ENCODE assay signal across 11 mouse cellular contexts in the genomic region with DNA sequence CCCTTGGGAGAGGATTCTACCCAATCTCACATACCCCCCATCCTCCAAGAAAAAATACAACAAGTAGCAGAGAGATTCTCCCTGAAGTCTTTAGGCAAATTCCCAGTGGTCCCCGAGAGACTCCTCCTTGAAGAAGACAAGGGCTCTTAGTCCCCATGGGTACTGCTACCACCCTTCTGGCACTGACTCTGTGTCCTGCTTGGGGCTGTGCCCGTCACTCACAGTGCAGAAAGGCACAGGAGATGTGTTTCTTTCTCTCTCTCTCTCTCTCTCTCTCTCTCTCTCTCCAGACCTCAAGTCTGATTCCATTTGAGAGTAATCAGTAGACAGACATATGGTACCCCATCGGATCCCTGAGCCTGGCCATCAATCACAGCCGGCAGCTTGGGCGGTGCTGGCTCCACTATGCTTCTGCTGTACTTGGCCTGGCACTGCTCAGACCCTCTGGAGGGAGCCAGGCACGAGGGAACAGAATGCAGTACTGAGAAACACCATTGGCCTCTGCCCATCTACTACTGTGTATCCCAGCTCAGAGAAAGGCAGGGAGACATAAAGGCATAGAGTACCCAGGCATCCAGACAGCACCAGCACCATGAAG. TPM values are rescaled to one million over a fixed set of nuclear protein-coding genes. Genes with fewer than 3 reads are reported as not detected.
DNase-seq lines count a peak whose midpoint lies in the region; ATAC-seq and TF ChIP-seq lines count a peak whose summit lies in the region.
"Had no signal": no experiment of that assay in that cellular context is flagged by ENCODE, and none has a peak within 500 bp of the region (broad histone marks: within the 10 kb centered on the region; RNA-seq: fewer than 3 reads in every experiment).

No protein-coding gene starts in this region.

- no peaks in the 10 kb centered on the region for H3K36me3 ChIP-seq in hindbrain, embryonic 13.5 days
- H3K36me3 ChIP-seq in hindbrain, embryonic 10.5 days: no peaks in the 10 kb centered on the region
- no peaks in the 10 kb centered on the region for H3K36me3 ChIP-seq in intestine, embryonic 16.5 days (ENCODE audit: control insufficient read depth, insufficient read depth, low read length)
- H3K36me3 ChIP-seq: stomach, embryonic 15.5 days had no signal

- peaks cover 53% of the 10 kb centered on the region for H3K4me1 ChIP-seq in hindbrain, embryonic 13.5 days (replicated peaks)
- H3K4me1 ChIP-seq in hindbrain, embryonic 10.5 days (replicated peaks): peaks cover 39% of the 10 kb centered on the region
- peaks cover 4% of the 10 kb centered on the region; the same call in 1 of the 2 replicates for H3K4me1 ChIP-seq in cortical plate, adult 2 months (ENCODE audit: control insufficient read depth, insufficient read depth, low read length)
- peaks cover 14% of the 10 kb centered on the region; the same call in 1 of the 2 replicates for H3K4me1 ChIP-seq in intestine, embryonic 16.5 days (ENCODE audit: control insufficient read depth, insufficient read depth, low read length)
- H3K4me1 ChIP-seq: stomach, embryonic 15.5 days had no signal

- TF ChIP-seq CTCF in cortical plate, adult 2 months (IDR thresholded peaks at IDR 0.05; ENCODE audit: extremely low read depth, insufficient read depth, low read length): no peak

- peak; percentile 81 for ATAC-seq in hindbrain, embryonic 13.5 days (ENCODE audit: low FRiP score)
- ATAC-seq in activated CD4-positive, CD25-positive, alpha-beta regulatory T cell, adult 4 months: no peak
- ATAC-seq in intestine, embryonic 16.5 days: no peak

- H3K9me3 ChIP-seq in hindbrain, embryonic 13.5 days: no peaks in the 10 kb centered on the region
- H3K9me3 ChIP-seq in hindbrain, embryonic 10.5 days: no peaks in the 10 kb centered on the region
- H3K9me3 ChIP-seq in intestine, embryonic 16.5 days (ENCODE audit: control insufficient read depth, low read length): no peaks in the 10 kb centered on the region
- H3K9me3 ChIP-seq: stomach, embryonic 15.5 days had no signal

- DNase-seq in hindbrain, embryonic 10.5 days (ENCODE audit: low spot score): no peak
- DNase-seq in brain, embryonic 18.5 days (ENCODE audit: low read depth, low spot score): peak; percentile 54
- DNase-seq in layer of hippocampus, postnatal 36 days: peak; percentile 65
- DNase-seq in MN1 (ENCODE audit: low spot score): no peak
- DNase-seq: heart, adult 2 months; lung, postnatal 14 days had no signal

- no peak overlapping the region for H3K4me3 ChIP-seq in hindbrain, embryonic 13.5 days
- H3K4me3 ChIP-seq in hindbrain, embryonic 10.5 days: no peak overlapping the region
- no peak overlapping the region for H3K4me3 ChIP-seq in cortical plate, adult 2 months (ENCODE audit: insufficient read depth, low read length)
- no peak overlapping the region for H3K4me3 ChIP-seq in intestine, embryonic 16.5 days (ENCODE audit: low read length)
- H3K4me3 ChIP-seq: heart, adult 2 months; stomach, embryonic 15.5 days had no signal

- H3K4me2 ChIP-seq in hindbrain, embryonic 13.5 days: no peak overlapping the region
- H3K4me2 ChIP-seq in intestine, embryonic 16.5 days (ENCODE audit: low read depth, low read length): no peak overlapping the region
- H3K4me2 ChIP-seq: stomach, embryonic 15.5 days had no signal

- H3K27ac ChIP-seq in hindbrain, embryonic 13.5 days: peak overlapping the region; percentile 82
- no peak overlapping the region for H3K27ac ChIP-seq in hindbrain, embryonic 10.5 days
- peak overlapping the region; percentile 63 for H3K27ac ChIP-seq in cortical plate, adult 2 months (ENCODE audit: insufficient read depth, low read length)
- no peak overlapping the region for H3K27ac ChIP-seq in intestine, embryonic 16.5 days (ENCODE audit: low read length)
- H3K27ac ChIP-seq: heart, adult 2 months; stomach, embryonic 15.5 days had no signal

- 51% methylated on average over 6 of the region's 6 CpGs for WGBS in hindbrain, embryonic 13.5 days
- WGBS in hindbrain, embryonic 10.5 days: 82% methylated on average over 6 of the region's 6 CpGs
- 56% methylated on average over 6 of the region's 6 CpGs for WGBS in intestine, embryonic 16.5 days

- H3K9ac ChIP-seq in hindbrain, embryonic 13.5 days: peak overlapping the region; percentile 43; the same call in 1 of the 2 replicates
- H3K9ac ChIP-seq in intestine, embryonic 16.5 days (ENCODE audit: low read depth, low read length): no peak overlapping the region
- H3K9ac ChIP-seq: stomach, embryonic 15.5 days had no signal

- no peaks in the 10 kb centered on the region for H3K27me3 ChIP-seq in hindbrain, embryonic 13.5 days
- peaks cover 3% of the 10 kb centered on the region; the same call in 1 of the 2 replicates for H3K27me3 ChIP-seq in hindbrain, embryonic 10.5 days (ENCODE audit: insufficient read depth, poor library complexity, severe bottlenecking)
- no peaks in the 10 kb centered on the region for H3K27me3 ChIP-seq in intestine, embryonic 16.5 days (replicated peaks; ENCODE audit: control insufficient read depth, insufficient read depth, low read length)
- H3K27me3 ChIP-seq: stomach, embryonic 15.5 days had no signal

- TF ChIP-seq POLR2A in cortical plate, adult 2 months (IDR thresholded peaks at IDR 0.05; ENCODE audit: extremely low read depth, insufficient read depth, low read length): no peak

RNA-seq across cellular contexts. Expression of a gene that starts 12.3 kb away (rescaled TPM):
- 17.3 and 18.2 TPM in 2 replicates for polyA plus RNA-seq in hindbrain, embryonic 13.5 days (2015; fragmentation: Nextera tagmentation; extraction: Ambion mirVana)
- polyA plus RNA-seq in hindbrain, embryonic 10.5 days (2016; fragmentation: Nextera tagmentation; extraction: Ambion mirVana): 7.3 and 8.5 TPM in 2 replicates
- polyA plus RNA-seq in cortical plate, adult 2 months (2012; rRNA removed): 11.6 and 12.1 TPM in 2 replicates
- 10 to 100 TPM; 27.9 to 28.1 TPM for total RNA-seq in layer of hippocampus, postnatal 36 days (2021)
- polyA plus RNA-seq in activated CD4-positive, CD25-positive, alpha-beta regulatory T cell, adult 4 months (2017; shearing (Covaris generic)): 10 to 100 TPM; 18.3 to 25.0 TPM
- 3.4 TPM in 2 replicates for polyA plus RNA-seq in intestine, embryonic 16.5 days (2015; fragmentation: Nextera tagmentation; extraction: Ambion mirVana)

Comparison
In these comparisons a context has a peak if more than half of its experiments do, and no peak if none do; other contexts are left out.
1. H3K27ac ChIP-seq: peak in hindbrain, embryonic 13.5 days (single experiment) and cortical plate, adult 2 months (single experiment); none in hindbrain, embryonic 10.5 days (single experiment) and intestine, embryonic 16.5 days (single experiment).
2. DNase-seq: peak in brain, embryonic 18.5 days (single experiment) and layer of hippocampus, postnatal 36 days (2 of 2); none in hindbrain, embryonic 10.5 days (single experiment) and MN1 (single experiment).